Mouse (Mus musculus): Measurements from ENCODE around the gene Saa1. TPM values are rescaled to one million over a fixed set of nuclear protein-coding genes. Genes with fewer than 3 reads are reported as not detected.
"Not testable (repeated sequence)": the region's sequence is repeated elsewhere in the genome, so short reads cannot be mapped to it uniquely, and the experiment has no call there.

The Saa1 gene
- 0.78 TPM in 1 of 2 replicates, not detected in the other for polyA plus RNA-seq (2015; fragmentation: Nextera tagmentation; extraction: Ambion mirVana)

- not testable (repeated sequence) for H3K4me3 ChIP-seq; ATAC-seq (ENCODE audit: insufficient number of reproducible peaks, insufficient read depth, low FRiP score, low TSS enrichment, low read depth); H3K9ac ChIP-seq; H3K4me2 ChIP-seq; H3K27ac ChIP-seq; H3K36me3 ChIP-seq; H3K27me3 ChIP-seq; H3K9me3 ChIP-seq; H3K4me1 ChIP-seq
- 63% methylated on average over 3 of the region's 3 CpGs for WGBS
Observed at GRCm38 (mm10) chr7:46742880-46743279, at the start of gene Saa1. Gene Saa1 (minus strand): TSS chr7:46742980.

GRCm38 (mm10) chr7:46789177-46789849, 46.5 kb upstream of the Saa1 start:
- 88% methylated on average over 5 of the region's 5 CpGs for WGBS
- Histone ChIP-seq H3K36me3 (peaks cover 50% of the 10 kb centered on the region), H3K27ac (no peak overlapping the region)

GRCm38 (mm10) chr7:46770706-46771105, 27.9 kb upstream of the Saa1 start:
- Histone ChIP-seq H3K9me3 (no peaks in the 10 kb centered on the region), H3K4me1 (no peaks in the 10 kb centered on the region), H3K27ac (no peak overlapping the region), H3K9ac (no peak overlapping the region), H3K27me3 (no peaks in the 10 kb centered on the region), H3K36me3 (peaks cover 85% of the 10 kb centered on the region), H3K4me2 (no peak overlapping the region), H3K4me3 (no peak overlapping the region)
- no peak for ATAC-seq (ENCODE audit: insufficient number of reproducible peaks, insufficient read depth, low FRiP score, low TSS enrichment, low read depth)
- WGBS: 67% methylated on average over 4 of the region's 4 CpGs

More at GRCm38 (mm10) chr7:46789177-46789849, 46.5 kb upstream of the Saa1 start:
- Histone ChIP-seq H3K4me2 (no peak overlapping the region), H3K27me3 (no peaks in the 10 kb centered on the region), H3K4me1 (no peaks in the 10 kb centered on the region), H3K9ac (no peak overlapping the region), H3K9me3 (no peaks in the 10 kb centered on the region), H3K4me3 (no peak overlapping the region)
- no peak for ATAC-seq (ENCODE audit: insufficient number of reproducible peaks, insufficient read depth, low FRiP score, low TSS enrichment, low read depth)

- Histone ChIP-seq H3K4me1 (no peaks in the 10 kb centered on the region), H3K27ac (no peak overlapping the region), H3K9me3 (no peaks in the 10 kb centered on the region), H3K27me3 (no peaks in the 10 kb centered on the region), H3K4me3 (no peak overlapping the region), H3K36me3 (peaks cover 79% of the 10 kb centered on the region), H3K9ac (no peak overlapping the region), H3K4me2 (no peak overlapping the region)
- ATAC-seq (ENCODE audit: insufficient number of reproducible peaks, insufficient read depth, low FRiP score, low TSS enrichment, low read depth): no peak
- WGBS: 91% methylated on average over 7 of the region's 7 CpGs
Observed at GRCm38 (mm10) chr7:46768451-46768850, 25.7 kb upstream of the Saa1 start.

- Histone ChIP-seq H3K27me3 (no peaks in the 10 kb centered on the region), H3K4me1 (no peaks in the 10 kb centered on the region), H3K36me3 (peaks cover 80% of the 10 kb centered on the region), H3K9ac (no peak overlapping the region), H3K4me2 (no peak overlapping the region), H3K27ac (no peak overlapping the region), H3K4me3 (no peak overlapping the region), H3K9me3 (no peaks in the 10 kb centered on the region)
- ATAC-seq (ENCODE audit: insufficient number of reproducible peaks, insufficient read depth, low FRiP score, low TSS enrichment, low read depth): no peak
Observed at GRCm38 (mm10) chr7:46767371-46767770, 24.6 kb upstream of the Saa1 start.

- Histone ChIP-seq H3K27me3 (no peaks in the 10 kb centered on the region), H3K36me3 (peaks cover 82% of the 10 kb centered on the region), H3K4me3 (no peak overlapping the region), H3K27ac (no peak overlapping the region), H3K4me1 (no peaks in the 10 kb centered on the region), H3K4me2 (no peak overlapping the region), H3K9me3 (no peaks in the 10 kb centered on the region), H3K9ac (no peak overlapping the region)
- ATAC-seq (ENCODE audit: insufficient number of reproducible peaks, insufficient read depth, low FRiP score, low TSS enrichment, low read depth): no peak
- WGBS: 90% methylated on average over 8 of the region's 8 CpGs
Observed at GRCm38 (mm10) chr7:46764672-46765071, 21.9 kb upstream of the Saa1 start.

GRCm38 (mm10) chr7:46762601-46763000, 19.8 kb upstream of the Saa1 start:
- no peak overlapping the region for H3K4me3 ChIP-seq
- 93% methylated on average over 5 of the region's 5 CpGs for WGBS
- no peaks in the 10 kb centered on the region for H3K4me1 ChIP-seq
- H3K27me3 ChIP-seq: no peaks in the 10 kb centered on the region
- ATAC-seq (ENCODE audit: insufficient number of reproducible peaks, insufficient read depth, low FRiP score, low TSS enrichment, low read depth): no peak
- H3K9ac ChIP-seq: no peak overlapping the region
- no peak overlapping the region for H3K4me2 ChIP-seq
- no peaks in the 10 kb centered on the region for H3K9me3 ChIP-seq
- H3K36me3 ChIP-seq: peaks cover 74% of the 10 kb centered on the region
- no peak overlapping the region for H3K27ac ChIP-seq

- Histone ChIP-seq H3K9ac (no peak overlapping the region), H3K9me3 (no peaks in the 10 kb centered on the region), H3K36me3 (peaks cover 63% of the 10 kb centered on the region), H3K27me3 (no peaks in the 10 kb centered on the region), H3K4me3 (no peak overlapping the region), H3K4me2 (no peak overlapping the region), H3K4me1 (no peaks in the 10 kb centered on the region), H3K27ac (no peak overlapping the region)
- 75% methylated on average over 11 of the region's 11 CpGs for WGBS
- ATAC-seq (ENCODE audit: insufficient number of reproducible peaks, insufficient read depth, low FRiP score, low TSS enrichment, low read depth): no peak
Observed at GRCm38 (mm10) chr7:46761049-46761795, 18.4 kb upstream of the Saa1 start.

GRCm38 (mm10) chr7:46751490-46751889, 8.7 kb upstream of the Saa1 start, which contains the start of gene Saa2:
Gene Saa2 (plus strand): TSS chr7:46751790.
- Histone ChIP-seq H3K27me3 (no peaks in the 10 kb centered on the region), H3K9ac (no peak within 1 kb of the TSS), H3K4me1 (no peaks in the 10 kb centered on the region; the same call in 1 of the 2 replicates), H3K4me3 (no peak within 1 kb of the TSS), H3K36me3 (no peaks in the 10 kb centered on the region), H3K27ac (no peak within 1 kb of the TSS), H3K4me2 (no peak within 1 kb of the TSS), H3K9me3 (no peaks in the 10 kb centered on the region)
- ATAC-seq (ENCODE audit: insufficient number of reproducible peaks, insufficient read depth, low FRiP score, low TSS enrichment, low read depth): no peak
- 59% methylated on average over 3 of the region's 3 CpGs for WGBS

- Histone ChIP-seq H3K36me3 (no peaks in the 10 kb centered on the region), H3K27ac (no peak overlapping the region), H3K4me1 (no peaks in the 10 kb centered on the region; the same call in 1 of the 2 replicates), H3K9ac (no peak overlapping the region), H3K9me3 (no peaks in the 10 kb centered on the region), H3K27me3 (no peaks in the 10 kb centered on the region), H3K4me2 (no peak overlapping the region), H3K4me3 (no peak overlapping the region)
- ATAC-seq (ENCODE audit: insufficient number of reproducible peaks, insufficient read depth, low FRiP score, low TSS enrichment, low read depth): no peak
- 45% methylated on average over 3 of the region's 3 CpGs for WGBS
Observed at GRCm38 (mm10) chr7:46748459-46748858, 5.7 kb upstream of the Saa1 start.

- H3K27me3 ChIP-seq: no peaks in the 10 kb centered on the region
- H3K36me3 ChIP-seq: no peaks in the 10 kb centered on the region
- H3K4me1 ChIP-seq: no peaks in the 10 kb centered on the region; the same call in 1 of the 2 replicates
- H3K9me3 ChIP-seq: no peaks in the 10 kb centered on the region
- H3K9ac ChIP-seq: no peak overlapping the region
- 70% methylated on average over 7 of the region's 7 CpGs for WGBS
- H3K4me3 ChIP-seq: no peak overlapping the region
- no peak overlapping the region for H3K27ac ChIP-seq
- ATAC-seq (ENCODE audit: insufficient number of reproducible peaks, insufficient read depth, low FRiP score, low TSS enrichment, low read depth): no peak
- no peak overlapping the region for H3K4me2 ChIP-seq
Observed at GRCm38 (mm10) chr7:46746381-46746780, 3.6 kb upstream of the Saa1 start.

- Histone ChIP-seq H3K9me3 (no peaks in the 10 kb centered on the region), H3K9ac (no peak overlapping the region), H3K4me3 (no peak overlapping the region), H3K4me2 (no peak overlapping the region), H3K27me3 (no peaks in the 10 kb centered on the region), H3K27ac (no peak overlapping the region), H3K4me1 (no peaks in the 10 kb centered on the region; the same call in 1 of the 2 replicates), H3K36me3 (no peaks in the 10 kb centered on the region)
- no peak for ATAC-seq (ENCODE audit: insufficient number of reproducible peaks, insufficient read depth, low FRiP score, low TSS enrichment, low read depth)
- WGBS: 70% methylated on average over 3 of the region's 3 CpGs
Observed at GRCm38 (mm10) chr7:46745816-46746215, 3.0 kb upstream of the Saa1 start.
